In the genomic region with DNA sequence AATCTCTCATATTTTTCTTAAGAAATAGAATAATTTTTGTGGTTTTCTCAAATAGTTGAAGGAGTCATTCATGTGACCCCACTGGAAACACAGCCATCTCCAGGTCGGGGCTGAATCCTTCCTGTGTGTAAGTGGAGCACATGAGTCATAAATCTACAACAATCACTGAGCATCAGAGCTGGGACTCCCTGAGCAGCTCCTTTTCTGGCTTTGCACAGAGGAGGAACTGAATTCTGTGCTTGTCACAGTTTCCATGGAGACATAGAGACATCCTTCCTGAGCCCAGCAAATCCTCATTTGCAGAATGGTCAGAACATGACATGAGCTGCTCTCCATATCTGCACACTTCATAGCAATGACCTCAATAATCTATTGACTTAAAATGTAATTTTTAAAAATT, we compare ENCODE assay signal across 19 mouse cellular contexts.
DNase-seq lines count a peak whose midpoint lies in the region; ATAC-seq and TF ChIP-seq lines count a peak whose summit lies in the region.
"Had no signal": no experiment of that assay in that cellular context is flagged by ENCODE, and none has a peak within 500 bp of the region (broad histone marks: within the 10 kb centered on the region; RNA-seq: fewer than 3 reads in every experiment).

No protein-coding gene starts in this region.

- no peak overlapping the region for H3K9ac ChIP-seq in hindbrain, postnatal 0 days (replicated peaks; ENCODE audit: low read length)
- H3K9ac ChIP-seq in midbrain, embryonic 16.5 days (ENCODE audit: low read depth, low read length) = no peak overlapping the region
- H3K9ac ChIP-seq in midbrain, embryonic 11.5 days (ENCODE audit: low read length) = no peak overlapping the region
- H3K9ac ChIP-seq in kidney, embryonic 16.5 days (replicated peaks; ENCODE audit: low read length) = no peak overlapping the region
- H3K9ac ChIP-seq: embryonic facial prominence, embryonic 15.5 days; limb, embryonic 13.5 days; liver, embryonic 12.5 days; midbrain, embryonic 12.5 days had no signal

- TF ChIP-seq CTCF in hindbrain, postnatal 0 days (IDR thresholded peaks at IDR 0.05; ENCODE audit: low read depth) = no peak
- TF ChIP-seq CTCF in brain, embryonic 14.5 days (IDR thresholded peaks at IDR 0.05; ENCODE audit: borderline replicate concordance, extremely low read depth, insufficient read depth, insufficient read length) = no peak
- no peak for TF ChIP-seq CTCF in kidney, adult 2 months (conservative IDR thresholded peaks at IDR 0.05; ENCODE audit: insufficient read depth, insufficient read length, low read depth, low read length)

- no peak overlapping the region for H3K4me2 ChIP-seq in hindbrain, postnatal 0 days (ENCODE audit: low read depth, low read length)
- no peak overlapping the region for H3K4me2 ChIP-seq in midbrain, embryonic 16.5 days (ENCODE audit: low read length)
- no peak overlapping the region for H3K4me2 ChIP-seq in midbrain, embryonic 11.5 days
- no peak overlapping the region for H3K4me2 ChIP-seq in kidney, embryonic 16.5 days (replicated peaks; ENCODE audit: low read depth, low read length)
- H3K4me2 ChIP-seq: embryonic facial prominence, embryonic 15.5 days; limb, embryonic 13.5 days; liver, embryonic 12.5 days; midbrain, embryonic 12.5 days had no signal

- 24% methylated on average over 1 of the region's 1 CpGs for WGBS in hindbrain, postnatal 0 days
- 74% methylated on average over 1 of the region's 1 CpGs for WGBS in hindbrain, embryonic 10.5 days
- WGBS in midbrain, embryonic 16.5 days = 52% methylated on average over 1 of the region's 1 CpGs
- 59% methylated on average over 1 of the region's 1 CpGs for WGBS in midbrain, embryonic 11.5 days
- 19% methylated on average over 1 of the region's 1 CpGs for WGBS in kidney, embryonic 16.5 days
- WGBS in kidney, adult 2 months = 2% methylated on average over 1 of the region's 1 CpGs

- H3K36me3 ChIP-seq in hindbrain, postnatal 0 days (ENCODE audit: insufficient read depth, low read length) = no peaks in the 10 kb centered on the region
- H3K36me3 ChIP-seq in hindbrain, embryonic 10.5 days = no peaks in the 10 kb centered on the region
- H3K36me3 ChIP-seq in midbrain, embryonic 16.5 days (ENCODE audit: control insufficient read depth, insufficient read depth, low read length) = no peaks in the 10 kb centered on the region
- no peaks in the 10 kb centered on the region for H3K36me3 ChIP-seq in midbrain, embryonic 11.5 days (ENCODE audit: control insufficient read depth, insufficient read depth, low read length)
- no peaks in the 10 kb centered on the region for H3K36me3 ChIP-seq in kidney, embryonic 16.5 days (ENCODE audit: insufficient read depth, low read length)
- H3K36me3 ChIP-seq in kidney, adult 2 months (ENCODE audit: control insufficient read depth, insufficient read depth, low read length) = no peaks in the 10 kb centered on the region
- H3K36me3 ChIP-seq: embryonic facial prominence, embryonic 15.5 days; limb, embryonic 13.5 days; liver, embryonic 12.5 days; midbrain, embryonic 12.5 days had no signal

- H3K4me1 ChIP-seq in hindbrain, postnatal 0 days (ENCODE audit: insufficient read depth, low read length) = no peaks in the 10 kb centered on the region
- no peaks in the 10 kb centered on the region for H3K4me1 ChIP-seq in hindbrain, embryonic 10.5 days (replicated peaks)
- no peaks in the 10 kb centered on the region for H3K4me1 ChIP-seq in midbrain, embryonic 16.5 days (ENCODE audit: control insufficient read depth, insufficient read depth, low read length)
- no peaks in the 10 kb centered on the region for H3K4me1 ChIP-seq in midbrain, embryonic 11.5 days (ENCODE audit: control insufficient read depth, insufficient read depth, low read length)
- no peaks in the 10 kb centered on the region for H3K4me1 ChIP-seq in kidney, embryonic 16.5 days (ENCODE audit: insufficient read depth, low read length)
- no peaks in the 10 kb centered on the region for H3K4me1 ChIP-seq in kidney, adult 2 months (ENCODE audit: control insufficient read depth, insufficient read depth, low read length)
- H3K4me1 ChIP-seq: embryonic facial prominence, embryonic 15.5 days; limb, embryonic 13.5 days; liver, embryonic 12.5 days; midbrain, embryonic 12.5 days had no signal

- H3K4me3 ChIP-seq in hindbrain, postnatal 0 days (ENCODE audit: low read length) = no peak overlapping the region
- no peak overlapping the region for H3K4me3 ChIP-seq in hindbrain, embryonic 10.5 days
- no peak overlapping the region for H3K4me3 ChIP-seq in midbrain, embryonic 16.5 days (ENCODE audit: low read depth, low read length)
- H3K4me3 ChIP-seq in midbrain, embryonic 11.5 days (ENCODE audit: low read depth, low read length) = no peak overlapping the region
- H3K4me3 ChIP-seq in kidney, embryonic 16.5 days (ENCODE audit: low read length) = no peak overlapping the region
- no peak overlapping the region for H3K4me3 ChIP-seq in kidney, adult 2 months (ENCODE audit: insufficient read depth, low read depth, low read length)
- H3K4me3 ChIP-seq: embryonic facial prominence, embryonic 15.5 days; gastrocnemius, adult 2 months; limb, embryonic 13.5 days; liver, embryonic 12.5 days; midbrain, embryonic 12.5 days had no signal

- peak; percentile 11 for DNase-seq in hindbrain, postnatal 0 days (ENCODE audit: low spot score)
- DNase-seq in hindbrain, embryonic 10.5 days (ENCODE audit: low spot score) = no peak
- no peak for DNase-seq in midbrain, embryonic 11.5 days (ENCODE audit: low spot score, missing footprints)
- peak; percentile 39 for DNase-seq in brain, embryonic 14.5 days (ENCODE audit: low read depth)
- no peak for DNase-seq in kidney, adult 2 months
- DNase-seq: adrenal gland, postnatal 10 days; cerebellum, adult 9-11 months; gastrocnemius, adult 2 months; lung, adult 18-20 months; lung, postnatal 10 days; thymus, postnatal 14 days had no signal

- H3K9me3 ChIP-seq in hindbrain, postnatal 0 days (ENCODE audit: low read length) = no peaks in the 10 kb centered on the region
- no peaks in the 10 kb centered on the region for H3K9me3 ChIP-seq in hindbrain, embryonic 10.5 days
- no peaks in the 10 kb centered on the region for H3K9me3 ChIP-seq in midbrain, embryonic 16.5 days (replicated peaks; ENCODE audit: control insufficient read depth, low read length, poor library complexity, severe bottlenecking)
- no peaks in the 10 kb centered on the region for H3K9me3 ChIP-seq in midbrain, embryonic 11.5 days (ENCODE audit: control insufficient read depth, low read length)
- H3K9me3 ChIP-seq in kidney, embryonic 16.5 days (ENCODE audit: low read length) = no peaks in the 10 kb centered on the region
- H3K9me3 ChIP-seq: embryonic facial prominence, embryonic 15.5 days; limb, embryonic 13.5 days; liver, embryonic 12.5 days; midbrain, embryonic 12.5 days had no signal

- no peak overlapping the region for H3K27ac ChIP-seq in hindbrain, postnatal 0 days
- H3K27ac ChIP-seq in hindbrain, embryonic 10.5 days = no peak overlapping the region
- no peak overlapping the region for H3K27ac ChIP-seq in midbrain, embryonic 16.5 days (ENCODE audit: low read length)
- H3K27ac ChIP-seq in midbrain, embryonic 11.5 days (ENCODE audit: low read depth, low read length) = no peak overlapping the region
- no peak overlapping the region for H3K27ac ChIP-seq in kidney, embryonic 16.5 days (ENCODE audit: low read length)
- no peak overlapping the region for H3K27ac ChIP-seq in kidney, adult 2 months (ENCODE audit: insufficient read depth, low read depth, low read length)
- H3K27ac ChIP-seq: embryonic facial prominence, embryonic 15.5 days; gastrocnemius, adult 2 months; kidney, postnatal 0 days; limb, embryonic 13.5 days; liver, embryonic 12.5 days; midbrain, embryonic 12.5 days had no signal

- TF ChIP-seq POLR2A in brain, embryonic 14.5 days (IDR thresholded peaks at IDR 0.05; ENCODE audit: borderline replicate concordance, extremely low read depth, insufficient read depth, insufficient read length, poor library complexity, severe bottlenecking) = no peak
- TF ChIP-seq POLR2A in kidney, adult 2 months (IDR thresholded peaks at IDR 0.05; ENCODE audit: low read depth, low read length) = no peak

- no peaks in the 10 kb centered on the region for H3K27me3 ChIP-seq in hindbrain, postnatal 0 days (ENCODE audit: insufficient read depth, low read length)
- H3K27me3 ChIP-seq in hindbrain, embryonic 10.5 days (ENCODE audit: insufficient read depth, poor library complexity, severe bottlenecking) = no peaks in the 10 kb centered on the region
- H3K27me3 ChIP-seq in midbrain, embryonic 16.5 days (ENCODE audit: control insufficient read depth, insufficient read depth, low read depth, low read length) = no peaks in the 10 kb centered on the region
- no peaks in the 10 kb centered on the region for H3K27me3 ChIP-seq in midbrain, embryonic 11.5 days (ENCODE audit: control insufficient read depth, insufficient read depth, low read length)
- no peaks in the 10 kb centered on the region for H3K27me3 ChIP-seq in kidney, embryonic 16.5 days (ENCODE audit: insufficient read depth, low read length)
- H3K27me3 ChIP-seq in kidney, adult 2 months (replicated peaks; ENCODE audit: control insufficient read depth, insufficient read depth, low read length) = no peaks in the 10 kb centered on the region
- H3K27me3 ChIP-seq: embryonic facial prominence, embryonic 15.5 days; limb, embryonic 13.5 days; liver, embryonic 12.5 days; midbrain, embryonic 12.5 days had no signal

- no peak for ATAC-seq in hindbrain, postnatal 0 days
- peak; percentile 42; the same call in 1 of the 2 replicates for ATAC-seq in midbrain, embryonic 16.5 days
- ATAC-seq in midbrain, embryonic 11.5 days (ENCODE audit: low FRiP score) = no peak
- no peak for ATAC-seq in kidney, embryonic 16.5 days (ENCODE audit: low FRiP score, low TSS enrichment)
- ATAC-seq: intestine, postnatal 0 days; liver, embryonic 12.5 days had no signal

Comparison
In these comparisons a context has a peak if more than half of its experiments do, and no peak if none do; other contexts are left out.
1. DNase-seq: peak in hindbrain, postnatal 0 days (single experiment) and brain, embryonic 14.5 days (single experiment); none in hindbrain, embryonic 10.5 days (single experiment), midbrain, embryonic 11.5 days (single experiment) and kidney, adult 2 months (single experiment).